25 mouse cellular contexts compared by ENCODE assay signal in genomic region chr14:27754340-27754739, GRCm38 (mm10).
DNase-seq lines count a peak whose midpoint lies in the region; ATAC-seq and TF ChIP-seq lines count a peak whose summit lies in the region.
"Had no signal": no experiment of that assay in that cellular context is flagged by ENCODE, and none has a peak within 500 bp of the region (broad histone marks: within the 10 kb centered on the region; RNA-seq: fewer than 3 reads in every experiment).

No protein-coding gene starts in this region.

- H3K36me3 ChIP-seq in midbrain, postnatal 0 days (ENCODE audit: insufficient read depth, low read length): no peaks in the 10 kb centered on the region
- no peaks in the 10 kb centered on the region for H3K36me3 ChIP-seq in forebrain, embryonic 16.5 days (ENCODE audit: control insufficient read depth, insufficient read depth)
- H3K36me3 ChIP-seq: forebrain, embryonic 10.5 days; heart, embryonic 10.5 days; hindbrain, embryonic 12.5 days had no signal

- no peaks in the 10 kb centered on the region for H3K27me3 ChIP-seq in midbrain, postnatal 0 days (ENCODE audit: insufficient read depth, low read length)
- H3K27me3 ChIP-seq in forebrain, embryonic 16.5 days (replicated peaks; ENCODE audit: control insufficient read depth, insufficient read depth, low read length): no peaks in the 10 kb centered on the region
- H3K27me3 ChIP-seq: hindbrain, embryonic 12.5 days had no signal

- no peaks in the 10 kb centered on the region for H3K9me3 ChIP-seq in midbrain, postnatal 0 days (ENCODE audit: low read length)
- no peaks in the 10 kb centered on the region for H3K9me3 ChIP-seq in forebrain, embryonic 16.5 days (ENCODE audit: control insufficient read depth, low read length)
- H3K9me3 ChIP-seq: forebrain, embryonic 10.5 days; heart, embryonic 10.5 days; hindbrain, embryonic 12.5 days had no signal

- H3K4me1 ChIP-seq in midbrain, postnatal 0 days (ENCODE audit: insufficient read depth, low read length): no peaks in the 10 kb centered on the region
- no peaks in the 10 kb centered on the region for H3K4me1 ChIP-seq in forebrain, embryonic 16.5 days (replicated peaks; ENCODE audit: control insufficient read depth, insufficient read depth, low read length)
- H3K4me1 ChIP-seq: forebrain, embryonic 10.5 days; heart, embryonic 10.5 days; hindbrain, embryonic 12.5 days had no signal

- no peak overlapping the region for H3K4me3 ChIP-seq in midbrain, postnatal 0 days (ENCODE audit: low read depth, low read length)
- H3K4me3 ChIP-seq in forebrain, embryonic 16.5 days (replicated peaks; ENCODE audit: low read length): no peak overlapping the region
- H3K4me3 ChIP-seq: erythroblast, embryonic 14.5 days; forebrain, embryonic 10.5 days; heart, embryonic 10.5 days; hindbrain, embryonic 12.5 days had no signal

- DNase-seq in adrenal gland, adult 2 months: peak; percentile 73
- no peak for DNase-seq in adrenal gland, postnatal 14 days
- DNase-seq in 3T3-L1 (ENCODE audit: low read depth, low spot score): peak; percentile 74
- DNase-seq in MN1 (ENCODE audit: low spot score): peak; percentile 54
- DNase-seq in brain, adult 2 months (ENCODE audit: low read depth, low spot score): peak; percentile 76
- no peak for DNase-seq in midbrain, postnatal 0 days (ENCODE audit: low spot score)
- DNase-seq in gastrocnemius, postnatal 4 days (ENCODE audit: low spot score in 2 of 2): no peak
- DNase-seq: B cell, adult 2 months; cerebellum, adult 18-20 months; cerebellum, adult 9-11 months; cerebellum, postnatal 36 days; gastrocnemius, postnatal 36 days; heart, postnatal 10 days; heart, postnatal 4 days; kidney, adult 8-10 months had no signal

- TF ChIP-seq CTCF in midbrain, postnatal 0 days (IDR thresholded peaks at IDR 0.05): no peak

- no peak overlapping the region for H3K27ac ChIP-seq in midbrain, postnatal 0 days (ENCODE audit: low read depth, low read length)
- H3K27ac ChIP-seq in forebrain, embryonic 16.5 days (ENCODE audit: low read length): no peak overlapping the region
- H3K27ac ChIP-seq: forebrain, embryonic 10.5 days; heart, embryonic 10.5 days; hindbrain, embryonic 12.5 days had no signal

- H3K4me2 ChIP-seq in midbrain, postnatal 0 days (ENCODE audit: low read depth, low read length, poor library complexity, severe bottlenecking): no peak overlapping the region
- no peak overlapping the region for H3K4me2 ChIP-seq in forebrain, embryonic 16.5 days (ENCODE audit: low read length)
- H3K4me2 ChIP-seq: hindbrain, embryonic 12.5 days had no signal

- 81% methylated on average over 1 of the region's 1 CpGs for WGBS in midbrain, postnatal 0 days
- WGBS in forebrain, embryonic 16.5 days: 90% methylated on average over 1 of the region's 1 CpGs

- no peak for ATAC-seq in midbrain, postnatal 0 days (ENCODE audit: low FRiP score)
- ATAC-seq in forebrain, embryonic 16.5 days: no peak
- ATAC-seq: activated CD4-positive, CD25-positive, alpha-beta regulatory T cell, adult 4 months; forebrain, embryonic 14.5 days; hindbrain, embryonic 16.5 days; inflammation-experienced regulatory T-cells, adult 6 months; intestine, postnatal 0 days had no signal

- H3K9ac ChIP-seq in midbrain, postnatal 0 days (replicated peaks; ENCODE audit: low read length, poor library complexity, severe bottlenecking): no peak overlapping the region
- no peak overlapping the region for H3K9ac ChIP-seq in forebrain, embryonic 16.5 days (replicated peaks; ENCODE audit: low read depth, low read length)
- H3K9ac ChIP-seq: hindbrain, embryonic 12.5 days had no signal

Comparison
In these comparisons a context has a peak if more than half of its experiments do, and no peak if none do; other contexts are left out.
1. DNase-seq: peak in adrenal gland, adult 2 months (single experiment), 3T3-L1 (single experiment), MN1 (single experiment) and brain, adult 2 months (single experiment); none in adrenal gland, postnatal 14 days (single experiment), midbrain, postnatal 0 days (single experiment) and gastrocnemius, postnatal 4 days (0 of 2).